In the genomic region with DNA sequence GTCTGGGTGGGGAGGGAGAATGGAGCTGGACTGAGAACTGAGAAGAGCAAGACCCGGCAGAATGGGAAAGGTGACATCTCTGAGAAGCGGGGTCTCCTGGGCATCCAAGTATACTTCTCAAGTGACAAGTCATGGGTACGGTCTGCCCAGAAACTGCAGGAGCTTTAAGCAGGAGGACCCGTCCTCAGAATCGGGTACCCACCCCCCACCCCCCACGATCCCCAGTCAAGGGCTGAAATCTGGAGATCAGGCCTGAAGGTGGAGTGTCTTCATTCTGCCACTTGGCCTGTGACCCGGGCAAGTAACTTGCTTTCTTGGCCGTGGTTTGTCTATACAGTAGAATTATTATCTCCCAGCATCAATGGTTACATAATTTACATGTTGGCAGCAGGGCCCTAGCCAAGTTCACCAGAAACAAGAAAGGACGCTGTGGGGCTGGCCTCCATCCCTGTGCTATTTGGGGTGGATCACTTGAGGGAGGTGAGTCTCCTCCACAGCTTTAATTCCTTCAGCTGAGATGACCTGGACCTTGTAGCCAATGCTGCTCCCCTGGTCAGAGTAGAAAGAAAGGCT, we compare ENCODE assay signal across 8 mouse cellular contexts. TPM values are rescaled to one million over a fixed set of nuclear protein-coding genes. Genes with fewer than 3 reads are reported as not detected.
DNase-seq lines count a peak whose midpoint lies in the region; ATAC-seq and TF ChIP-seq lines count a peak whose summit lies in the region.

No protein-coding gene starts in this region.

- no peak for TF ChIP-seq POLR2A in CH12.LX (IDR thresholded peaks at IDR 0.05; ENCODE audit: low read depth, low read length)
- no peak for TF ChIP-seq POLR2A in small intestine, adult 2 months (IDR thresholded peaks at IDR 0.05; ENCODE audit: low read depth, low read length)

- peaks cover 28% of the 10 kb centered on the region for H3K27me3 ChIP-seq in heart, embryonic 15.5 days
- peaks cover 83% of the 10 kb centered on the region for H3K27me3 ChIP-seq in CH12.LX (replicated peaks)
- peaks cover 86% of the 10 kb centered on the region for H3K27me3 ChIP-seq in embryonic facial prominence, embryonic 10.5 days (replicated peaks; ENCODE audit: low read depth, poor library complexity, severe bottlenecking)
- 0 out of 2 replicates have a peak, but pooled peaks cover 2% of the 10 kb centered on the region for H3K27me3 ChIP-seq in intestine, postnatal 0 days (replicated peaks; ENCODE audit: control insufficient read depth, insufficient read depth, low read length)
- peaks cover 13% of the 10 kb centered on the region for H3K27me3 ChIP-seq in small intestine, adult 2 months (ENCODE audit: control insufficient read depth, insufficient read depth, low read length)

- no peak for DNase-seq in heart, postnatal 10 days
- no peak for DNase-seq in CH12.LX (ENCODE audit: extremely low read depth)
- DNase-seq in embryonic facial prominence, embryonic 10.5 days (ENCODE audit: low spot score): no peak
- DNase-seq in left cerebral cortex, postnatal 14 days (ENCODE audit: low spot score in 2 of 2): no peak

- peak overlapping the region; percentile 74 for H3K9ac ChIP-seq in heart, embryonic 15.5 days
- H3K9ac ChIP-seq in CH12.LX (ENCODE audit: insufficient read depth, low read depth): peak overlapping the region; percentile 77
- peak overlapping the region; percentile 50; the same call in 1 of the 2 replicates for H3K9ac ChIP-seq in intestine, postnatal 0 days (ENCODE audit: low read depth, low read length)

- no peak for TF ChIP-seq RAD21 in CH12.LX (IDR thresholded peaks at IDR 0.05; ENCODE audit: low read depth, low read length)

- H3K4me3 ChIP-seq in heart, embryonic 15.5 days: peak overlapping the region; percentile 78
- H3K4me3 ChIP-seq in CH12.LX (replicated peaks in 1 of 3; ENCODE audit: low read depth in 2 of 3, low read length in 2 of 3, poor library complexity in 1 of 3): peak overlapping the region; percentile 25 to 87 (median 45)
- peak overlapping the region; percentile 87 for H3K4me3 ChIP-seq in embryonic facial prominence, embryonic 10.5 days
- H3K4me3 ChIP-seq in intestine, postnatal 0 days (ENCODE audit: low read depth, low read length): peak overlapping the region; percentile 67
- peak overlapping the region; percentile 69 for H3K4me3 ChIP-seq in small intestine, adult 2 months (ENCODE audit: low read depth, low read length)

- H3K4me2 ChIP-seq in heart, embryonic 15.5 days: peak overlapping the region; percentile 99
- H3K4me2 ChIP-seq in CH12.LX (ENCODE audit: insufficient read depth, low read depth, poor library complexity, severe bottlenecking): peak overlapping the region; percentile 70
- H3K4me2 ChIP-seq in intestine, postnatal 0 days (replicated peaks; ENCODE audit: low read depth): peak overlapping the region; percentile 94

- H3K27ac ChIP-seq in heart, embryonic 15.5 days: no peak overlapping the region
- no peak overlapping the region for H3K27ac ChIP-seq in CH12.LX (ENCODE audit: insufficient read depth, low read depth)
- H3K27ac ChIP-seq in embryonic facial prominence, embryonic 10.5 days (replicated peaks): peak overlapping the region; percentile 79
- H3K27ac ChIP-seq in intestine, postnatal 0 days (ENCODE audit: low read depth, low read length): no peak overlapping the region
- no peak overlapping the region for H3K27ac ChIP-seq in small intestine, adult 2 months (ENCODE audit: insufficient read depth, low read depth, low read length)

- intact Hi-C loops in heart, postnatal 10 days (cut with DNase I): no loop called here
- intact Hi-C loops in left cerebral cortex, postnatal 14 days (cut with DNase I): loop anchor here (2.0 kb wide), 1 partner anchor 24 kb away; no protein-coding TSS in a partner anchor

- no peaks in the 10 kb centered on the region for H3K36me3 ChIP-seq in heart, embryonic 15.5 days
- H3K36me3 ChIP-seq in CH12.LX (replicated peaks in 1 of 2; ENCODE audit: control insufficient read depth in 1 of 2, insufficient read depth in 1 of 2, low read length in 1 of 2): no peaks in the 10 kb centered on the region
- H3K36me3 ChIP-seq in embryonic facial prominence, embryonic 10.5 days (replicated peaks): no peaks in the 10 kb centered on the region
- H3K36me3 ChIP-seq in intestine, postnatal 0 days (ENCODE audit: control insufficient read depth, insufficient read depth): no peaks in the 10 kb centered on the region
- H3K36me3 ChIP-seq in small intestine, adult 2 months (ENCODE audit: control insufficient read depth, insufficient read depth, low read length): no peaks in the 10 kb centered on the region

- peaks cover 34% of the 10 kb centered on the region for H3K4me1 ChIP-seq in heart, embryonic 15.5 days (replicated peaks)
- peaks cover 5 to 22% of the 10 kb centered on the region in 2 experiments for H3K4me1 ChIP-seq in CH12.LX (ENCODE audit: control insufficient read depth in 1 of 2, insufficient read depth in 2 of 2)
- peaks cover 46% of the 10 kb centered on the region for H3K4me1 ChIP-seq in embryonic facial prominence, embryonic 10.5 days
- H3K4me1 ChIP-seq in intestine, postnatal 0 days (replicated peaks; ENCODE audit: control insufficient read depth, insufficient read depth, low read length): no peaks in the 10 kb centered on the region
- no peaks in the 10 kb centered on the region for H3K4me1 ChIP-seq in small intestine, adult 2 months (ENCODE audit: control insufficient read depth, insufficient read depth, insufficient read length, low read length)

- no peaks in the 10 kb centered on the region for H3K79me2 ChIP-seq in CH12.LX (replicated peaks; ENCODE audit: control insufficient read depth, extremely low read depth, insufficient read depth, poor library complexity, severe bottlenecking)

- H3K9me3 ChIP-seq in heart, embryonic 15.5 days (replicated peaks): no peaks in the 10 kb centered on the region
- H3K9me3 ChIP-seq in CH12.LX (replicated peaks; ENCODE audit: low read length): no peaks in the 10 kb centered on the region
- H3K9me3 ChIP-seq in embryonic facial prominence, embryonic 10.5 days: no peaks in the 10 kb centered on the region
- no peaks in the 10 kb centered on the region for H3K9me3 ChIP-seq in intestine, postnatal 0 days (ENCODE audit: control insufficient read depth)

- TF ChIP-seq CTCF in CH12.LX (conservative IDR thresholded peaks at IDR 0.05 in 1 of 2, IDR thresholded peaks at IDR 0.05 in 1 of 2; ENCODE audit: low read depth in 2 of 2, low read length in 2 of 2): no peak
- TF ChIP-seq CTCF in intestine, postnatal 0 days (IDR thresholded peaks at IDR 0.05; ENCODE audit: low read depth): no peak
- TF ChIP-seq CTCF in small intestine, adult 2 months (IDR thresholded peaks at IDR 0.05; ENCODE audit: extremely low read depth, insufficient read length, insufficient replicate concordance, low read depth, low read length): no peak

- dilution Hi-C loops in CH12.LX (cut with MboI; ENCODE audit: extremely low pct_ligation_motif_present, extremely low pct_unique_long_range_greater_than_20kb, low sequenced_read_pairs): no loop called here

- 10% methylated on average over 9 of the region's 9 CpGs for WGBS in heart, embryonic 15.5 days
- WGBS in embryonic facial prominence, embryonic 10.5 days: 7% methylated on average over 9 of the region's 9 CpGs
- 18% methylated on average over 9 of the region's 9 CpGs for WGBS in intestine, postnatal 0 days
- WGBS in small intestine, adult 2 months: 12% methylated on average over 9 of the region's 9 CpGs

- in situ Hi-C loops in CH12.LX (cut with MboI; ENCODE audit: low pct_ligation_motif_present, low pct_unique_long_range_greater_than_20kb, low sequenced_read_pairs): no loop called here

- no peak for TF ChIP-seq EP300 in CH12.LX (IDR thresholded peaks at IDR 0.05; ENCODE audit: low read length)

- ATAC-seq in heart, embryonic 15.5 days (replicated peaks; ENCODE audit: insufficient number of reproducible peaks, insufficient read depth, low FRiP score, low read depth): no peak
- ATAC-seq in intestine, postnatal 0 days: no peak
- no peak for ATAC-seq in megakaryocyte-erythroid progenitor cell, adult 5-6 weeks (replicated peaks; ENCODE audit: low FRiP score, low TSS enrichment, poor library complexity, severe bottlenecking)

TF ChIP-seq in CH12.LX, 34 proteins besides CTCF, POLR2A, EP300 and RAD21:
- no peak for TF ChIP-seq NRF1 (IDR thresholded peaks at IDR 0.05; ENCODE audit: low read depth, low read length)
- peak; percentile 9; the same call in 1 of the 2 replicates for TF ChIP-seq UBTF (IDR thresholded peaks at IDR 0.05; ENCODE audit: low read depth, low read length)

RNA-seq across cellular contexts. Expression of a gene that starts 34.3 kb away (rescaled TPM):
- 0.04 TPM in 1 of 2 replicates, not detected in the other for polyA plus RNA-seq in heart, embryonic 15.5 days (2015; fragmentation: Nextera tagmentation; extraction: Ambion mirVana)
- total RNA-seq in heart, postnatal 10 days (2021): not detected
- not detected in 2 replicates for total RNA-seq in CH12.LX (2012; rRNA removed)
- total RNA-seq in CH12.LX (2014; rRNA removed): not detected in 2 replicates
- polyA plus RNA-seq in CH12.LX (2012; ENCODE audit: insufficient read length, low read depth): not detected in 2 replicates
- 0.08 TPM in 1 of 2 replicates, not detected in the other for polyA plus RNA-seq in embryonic facial prominence, embryonic 10.5 days (2016; fragmentation: Nextera tagmentation; extraction: Ambion mirVana)
- 0.07 TPM in 1 of 2 replicates, not detected in the other for polyA plus RNA-seq in intestine, postnatal 0 days (2015; fragmentation: Nextera tagmentation; extraction: Ambion mirVana)
- 0.11 and 0.13 TPM in 2 replicates for polyA plus RNA-seq in small intestine, adult 2 months (2012; rRNA removed)
- 10 to 100 TPM; 65.9 to 67.1 TPM for total RNA-seq in left cerebral cortex, postnatal 14 days (2021)
- total RNA-seq in megakaryocyte-erythroid progenitor cell, adult 5-6 weeks (2014; fragmentation: Nextera tagmentation): not detected in 2 replicates
- not detected in 2 replicates for total RNA-seq in megakaryocyte-erythroid progenitor cell, adult 5-6 weeks (2017)

RNA-seq across cellular contexts. Expression of a gene that starts 53.1 kb away (rescaled TPM):
- 60.9 and 62.5 TPM in 2 replicates for polyA plus RNA-seq in heart, embryonic 15.5 days (2015; fragmentation: Nextera tagmentation; extraction: Ambion mirVana)
- 1 to 10 TPM; 2.7 to 4.0 TPM for total RNA-seq in heart, postnatal 10 days (2021)
- 0.08 TPM in 1 of 2 replicates, not detected in the other for total RNA-seq in CH12.LX (2012; rRNA removed)
- total RNA-seq in CH12.LX (2014; rRNA removed): not detected in 2 replicates
- not detected in 2 replicates for polyA plus RNA-seq in CH12.LX (2012; ENCODE audit: insufficient read length, low read depth)
- polyA plus RNA-seq in embryonic facial prominence, embryonic 10.5 days (2016; fragmentation: Nextera tagmentation; extraction: Ambion mirVana): 0.26 and 0.30 TPM in 2 replicates
- 99.5 and 102 TPM in 2 replicates for polyA plus RNA-seq in intestine, postnatal 0 days (2015; fragmentation: Nextera tagmentation; extraction: Ambion mirVana)
- 86.8 and 270 TPM in 2 replicates for polyA plus RNA-seq in small intestine, adult 2 months (2012; rRNA removed)
- total RNA-seq in left cerebral cortex, postnatal 14 days (2021): 100 to 1,000 TPM; 101 to 133 TPM
- total RNA-seq in megakaryocyte-erythroid progenitor cell, adult 5-6 weeks (2014; fragmentation: Nextera tagmentation): not detected in 2 replicates
- total RNA-seq in megakaryocyte-erythroid progenitor cell, adult 5-6 weeks (2017): not detected in 2 replicates

Comparison
In these comparisons a context has a peak if more than half of its experiments do, and no peak if none do; other contexts are left out.
1. RNA of a gene that starts 53.1 kb away (polyA plus RNA-seq): 86.8 to 270 TPM in small intestine, adult 2 months, 99.5 to 102 TPM in intestine, postnatal 0 days and 60.9 to 62.5 TPM in heart, embryonic 15.5 days; 0.26 to 0.30 TPM in embryonic facial prominence, embryonic 10.5 days and not detected in CH12.LX; every median in the first group is over 10 times any median in the second.
2. Peak in every context shown above with its lines, with median percentiles within 50 percentile points of each other: H3K4me2 ChIP-seq, H3K4me3 ChIP-seq and H3K9ac ChIP-seq.